Mouse (Mus musculus) ES-Bruce4 (cell line): ENCODE measurements around the gene Lmod2. TPM values are rescaled to one million over a fixed set of nuclear protein-coding genes. Genes with fewer than 3 reads are reported as not detected.

Source experiments
- H3K27ac ChIP-seq: 2 replicates; pipeline ENCODE4 v1.5.1; 2012; ENCODE audit warnings: low read length, inconsistent platforms; ENCODE audit not compliant: insufficient read depth
- H3K27me3 ChIP-seq: 2 replicates; pipeline ENCODE4 v1.6.1; 2012; ENCODE audit warnings: mild to moderate bottlenecking, low read length, inconsistent platforms; ENCODE audit not compliant: control insufficient read depth, poor library complexity, insufficient read depth, severe bottlenecking
- H3K36me3 ChIP-seq: 2 replicates; pipeline ENCODE4 v1.6.1; 2012; ENCODE audit warnings: inconsistent platforms, mild to moderate bottlenecking, low read length, moderate library complexity; ENCODE audit not compliant: control insufficient read depth, poor library complexity, insufficient read depth, severe bottlenecking
- H3K4me1 ChIP-seq: one replicate; pipeline ENCODE4 v1.8.1; 2011; ENCODE audit warnings: low read length; ENCODE audit not compliant: control insufficient read depth, insufficient read depth
- H3K4me3 ChIP-seq: 2 replicates; pipeline ENCODE4 v1.5.1; 2011; ENCODE audit warnings: low read depth, mild to moderate bottlenecking, low read length
- H3K9ac ChIP-seq: 2 replicates; pipeline ENCODE4 v1.6.1; 2012; ENCODE audit warnings: low read depth, mild to moderate bottlenecking, inconsistent platforms; ENCODE audit not compliant: poor library complexity, severe bottlenecking
- H3K9me3 ChIP-seq: replicated peaks from 2 replicates; pipeline ENCODE4 v1.6.1; 2012; ENCODE audit warnings: mild to moderate bottlenecking, low read length, inconsistent platforms; ENCODE audit not compliant: control insufficient read depth, poor library complexity, insufficient read depth, severe bottlenecking
- CTCF ChIP-seq: IDR thresholded peaks from one replicate; pipeline ENCODE4 v1.8.1; 2011; ENCODE audit warnings: low read depth, low read length
- EP300 ChIP-seq: IDR thresholded peaks from 2 replicates; pipeline ENCODE4 v1.6.1; 2011; ENCODE audit warnings: low read depth, low read length; ENCODE audit not compliant: insufficient read depth
- POLR2A ChIP-seq: IDR thresholded peaks from one replicate; pipeline ENCODE4 v1.8.1; 2011; ENCODE audit warnings: low read length; ENCODE audit not compliant: insufficient read depth
- polyA plus RNA-seq: library from polyadenylated mRNA; stranded (reverse); fragments of >200 nt; gene quantifications from 2 replicates; pipeline ENCODE4 v1.2.4, GENCODE M21; 2011; ENCODE audit warnings: low read depth; ENCODE audit not compliant: missing spikeins, insufficient read depth, insufficient read length

Gene Lmod2
- polyA plus RNA-seq, 1 experiment, result not detected

DNA sequence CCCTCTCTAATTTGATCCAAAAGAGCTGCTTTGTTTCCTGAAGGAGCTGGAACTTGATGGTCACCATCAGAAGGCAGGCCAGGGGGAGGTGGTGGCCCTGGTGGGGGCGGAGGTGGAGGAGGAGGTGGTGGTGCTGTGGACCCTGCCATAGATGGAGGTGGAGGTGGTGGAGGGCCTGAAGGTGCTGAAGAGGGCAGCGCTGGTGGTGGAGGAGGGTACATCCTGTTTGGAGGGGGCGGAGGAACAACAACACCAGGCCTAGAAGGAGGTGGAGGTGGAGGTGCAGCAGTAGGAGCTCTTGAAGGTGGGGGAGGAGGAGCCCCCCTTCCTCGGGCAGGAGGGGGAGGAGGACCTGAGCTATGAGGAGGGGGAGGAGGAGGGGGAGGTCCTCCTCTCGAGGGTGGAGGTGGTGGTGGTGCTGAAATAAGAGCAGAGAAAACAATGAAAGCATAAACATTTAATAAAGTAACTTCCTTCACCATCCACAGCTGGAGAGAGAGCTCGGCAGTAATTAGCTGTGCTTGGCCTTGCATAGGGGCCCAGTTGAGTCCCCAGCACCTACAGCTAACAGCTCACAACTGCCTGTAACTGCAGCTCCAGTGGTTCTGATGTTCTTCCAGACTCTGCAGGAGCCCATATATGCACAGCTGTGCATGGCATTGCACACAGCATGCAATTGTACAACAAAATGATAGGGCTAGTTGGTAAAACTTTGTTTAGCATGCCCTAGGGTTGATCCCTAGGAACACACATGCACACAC lies 21.9 kb downstream of the Lmod2 start:
- Histone ChIP-seq H3K4me1 (no peaks in the 10 kb centered on the region), H3K27me3 (no peaks in the 10 kb centered on the region), H3K27ac (no peak overlapping the region), H3K9ac (no peak overlapping the region), H3K4me3 (no peak overlapping the region), H3K36me3 (peaks cover 18% of the 10 kb centered on the region), H3K9me3 (no peaks in the 10 kb centered on the region)
- TF ChIP-seq CTCF (no peak), EP300 (no peak), POLR2A (no peak)

DNA sequence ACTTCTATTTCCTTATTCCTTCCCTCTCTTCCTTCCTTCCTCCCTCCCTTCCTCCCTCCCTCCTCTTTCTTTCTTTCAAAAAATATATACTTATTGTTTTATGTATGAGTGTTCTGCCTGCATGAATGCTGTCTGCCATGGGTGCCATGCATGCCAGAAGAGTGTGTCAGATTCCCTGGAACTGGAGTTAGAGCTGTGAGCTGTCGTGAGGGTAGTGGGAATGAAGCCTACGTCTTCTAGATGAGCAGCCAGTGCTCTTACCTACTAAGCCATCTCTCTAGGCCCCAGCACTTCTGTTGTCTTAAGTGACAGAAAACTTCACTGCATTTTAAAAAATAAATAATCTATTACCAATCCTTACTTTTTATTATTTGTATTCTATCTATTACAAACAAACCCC lies 23.4 kb downstream of the Lmod2 start:
- Histone ChIP-seq H3K9ac (no peak overlapping the region), H3K9me3 (no peaks in the 10 kb centered on the region), H3K27me3 (no peaks in the 10 kb centered on the region), H3K4me3 (no peak overlapping the region), H3K36me3 (peaks cover 23% of the 10 kb centered on the region), H3K4me1 (no peaks in the 10 kb centered on the region), H3K27ac (no peak overlapping the region)
- TF ChIP-seq EP300, result no peak
- TF ChIP-seq POLR2A, result no peak
- no peak for TF ChIP-seq CTCF

DNA sequence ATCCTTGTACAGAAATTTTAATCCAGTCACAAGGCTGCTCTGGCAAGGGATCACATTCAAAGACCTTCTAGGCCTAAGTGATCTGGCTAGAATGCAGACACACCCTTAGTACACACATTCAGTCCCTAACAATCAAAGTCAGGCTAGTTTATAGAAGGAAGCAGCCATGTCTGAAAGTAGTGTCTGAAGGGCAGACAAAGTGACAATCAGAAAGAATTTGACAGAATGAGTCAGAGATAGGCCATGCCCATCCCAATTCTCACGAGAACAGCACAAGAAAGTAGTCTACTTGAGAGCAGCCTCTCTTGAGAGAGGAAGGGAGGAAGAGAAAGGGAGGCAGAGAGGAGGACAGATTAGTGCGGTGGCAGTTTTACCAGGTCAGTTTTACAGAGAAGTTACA lies 24.5 kb downstream of the Lmod2 start:
- no peak overlapping the region for H3K9ac ChIP-seq
- H3K4me1 ChIP-seq, result no peaks in the 10 kb centered on the region
- H3K36me3 ChIP-seq, result peaks cover 22% of the 10 kb centered on the region
- no peaks in the 10 kb centered on the region for H3K9me3 ChIP-seq
- H3K27me3 ChIP-seq, result no peaks in the 10 kb centered on the region
- H3K4me3 ChIP-seq, result no peak overlapping the region
- TF ChIP-seq POLR2A, result no peak
- no peak for TF ChIP-seq EP300
- TF ChIP-seq CTCF, result no peak
- H3K27ac ChIP-seq, result peak overlapping the region; percentile 24; the same call in 1 of the 2 replicates

DNA sequence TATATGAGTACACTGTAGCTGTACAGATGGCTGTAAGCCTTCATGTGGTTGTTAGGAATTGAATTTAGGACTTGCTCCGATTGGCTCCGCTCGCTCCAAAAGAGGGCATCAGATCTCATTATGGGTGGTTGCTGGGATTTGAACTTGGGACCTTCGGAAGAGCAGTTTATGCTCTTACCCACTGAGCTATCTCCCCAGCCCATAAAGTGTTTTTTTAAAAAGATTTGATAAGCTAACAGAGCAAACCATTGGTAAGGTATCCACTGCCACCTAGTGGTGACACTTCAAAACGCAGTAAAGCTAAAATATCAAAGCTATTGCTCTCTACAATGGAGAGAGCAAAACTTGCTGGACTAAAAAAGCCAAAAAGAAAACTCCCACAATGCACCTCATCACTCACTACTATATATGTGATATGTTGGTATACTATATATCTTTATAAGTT lies 30.0 kb downstream of the Lmod2 start:
- H3K4me3 ChIP-seq, result no peak overlapping the region
- no peaks in the 10 kb centered on the region for H3K9me3 ChIP-seq
- H3K36me3 ChIP-seq, result peaks cover 14% of the 10 kb centered on the region; the same call in 1 of the 2 replicates
- no peaks in the 10 kb centered on the region for H3K4me1 ChIP-seq
- peak; percentile 28 for TF ChIP-seq CTCF
- TF ChIP-seq POLR2A, result no peak
- no peak for TF ChIP-seq EP300
- H3K27ac ChIP-seq, result no peak overlapping the region
- H3K27me3 ChIP-seq, result no peaks in the 10 kb centered on the region
- H3K9ac ChIP-seq, result no peak overlapping the region

DNA sequence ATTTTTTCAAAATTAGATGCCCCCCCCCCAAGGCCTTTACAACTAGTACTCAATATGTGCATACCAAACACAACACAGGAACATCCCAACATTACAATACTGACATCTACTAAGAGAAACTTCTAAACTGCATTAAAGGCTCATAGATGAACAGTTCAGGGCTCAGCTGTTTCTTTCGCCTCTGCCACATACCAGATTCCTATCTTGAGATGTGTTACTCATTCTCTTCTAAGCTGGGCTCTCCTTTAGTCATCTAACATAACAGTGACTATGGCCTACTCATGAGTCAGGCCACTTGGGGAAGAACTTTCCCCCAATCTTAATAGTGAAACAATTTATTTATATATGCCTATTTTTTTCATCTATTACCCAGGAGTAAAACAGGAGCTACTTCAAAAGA lies 30.9 kb downstream of the Lmod2 start:
- no peak overlapping the region for H3K27ac ChIP-seq

DNA sequence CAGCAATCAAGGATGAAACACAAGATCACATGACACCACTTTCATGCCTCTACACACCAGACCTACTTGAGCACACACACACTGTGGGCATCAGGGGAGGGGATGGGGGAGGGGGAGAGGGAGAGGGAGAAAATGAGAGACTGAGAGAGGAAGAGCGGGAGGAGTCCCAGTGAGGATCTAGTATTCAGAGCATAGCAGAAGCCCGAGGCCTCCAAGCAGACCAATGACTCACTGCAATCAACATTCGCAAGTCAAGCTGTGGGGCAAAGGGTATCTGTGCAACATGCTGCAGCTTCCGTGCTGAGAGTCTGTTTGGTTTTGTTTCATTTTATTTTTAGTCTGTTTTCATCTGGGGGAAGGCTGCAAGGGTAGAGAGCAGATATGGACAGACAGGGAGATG lies 34.5 kb downstream of the Lmod2 start:
- TF ChIP-seq POLR2A, result no peak
- Histone ChIP-seq H3K27me3 (no peaks in the 10 kb centered on the region), H3K9me3 (no peaks in the 10 kb centered on the region), H3K36me3 (peaks cover 13% of the 10 kb centered on the region; the same call in 1 of the 2 replicates), H3K4me1 (no peaks in the 10 kb centered on the region), H3K4me3 (no peak overlapping the region), H3K27ac (no peak overlapping the region), H3K9ac (no peak overlapping the region)

More for the DNA sequence above, 30.9 kb downstream of the Lmod2 start:
- Histone ChIP-seq H3K9me3 (no peaks in the 10 kb centered on the region), H3K4me1 (no peaks in the 10 kb centered on the region), H3K9ac (no peak overlapping the region), H3K27me3 (no peaks in the 10 kb centered on the region), H3K36me3 (peaks cover 21% of the 10 kb centered on the region), H3K4me3 (no peak overlapping the region)
- TF ChIP-seq POLR2A, result no peak
- no peak for TF ChIP-seq EP300
- TF ChIP-seq CTCF, result no peak
